Mouse (Mus musculus): ENCODE measurements around the gene Vcam1. TPM values are rescaled to one million over a fixed set of nuclear protein-coding genes. Genes with fewer than 3 reads are reported as not detected.

The Vcam1 gene
- polyA plus RNA-seq (2015; fragmentation: Nextera tagmentation; extraction: Ambion mirVana), result 150 and 174 TPM in 2 replicates

GRCm38 (mm10) chr3:116129259-116129738 is at the start of gene Vcam1:
Gene Vcam1, minus strand, starts transcription at chr3:116129688.
- peak within 1 kb of the TSS; percentile 23; the same call in 1 of the 2 replicates for H3K9ac ChIP-seq
- peaks cover 3% of the 10 kb centered on the region for H3K36me3 ChIP-seq
- no peaks in the 10 kb centered on the region for H3K9me3 ChIP-seq
- 3% methylated on average over 9 of the region's 9 CpGs for WGBS
- no peaks in the 10 kb centered on the region for H3K27me3 ChIP-seq
- peak within 1 kb of the TSS; percentile 84 for H3K27ac ChIP-seq
- H3K4me3 ChIP-seq, result peak within 1 kb of the TSS; percentile 48
- H3K4me2 ChIP-seq, result peak within 1 kb of the TSS; percentile 49
- ATAC-seq (ENCODE audit: insufficient number of reproducible peaks, low FRiP score, low TSS enrichment, low read depth), result peak; percentile 68; the same call in 1 of the 2 replicates
- H3K4me1 ChIP-seq, result peaks cover 2% of the 10 kb centered on the region

DNA sequence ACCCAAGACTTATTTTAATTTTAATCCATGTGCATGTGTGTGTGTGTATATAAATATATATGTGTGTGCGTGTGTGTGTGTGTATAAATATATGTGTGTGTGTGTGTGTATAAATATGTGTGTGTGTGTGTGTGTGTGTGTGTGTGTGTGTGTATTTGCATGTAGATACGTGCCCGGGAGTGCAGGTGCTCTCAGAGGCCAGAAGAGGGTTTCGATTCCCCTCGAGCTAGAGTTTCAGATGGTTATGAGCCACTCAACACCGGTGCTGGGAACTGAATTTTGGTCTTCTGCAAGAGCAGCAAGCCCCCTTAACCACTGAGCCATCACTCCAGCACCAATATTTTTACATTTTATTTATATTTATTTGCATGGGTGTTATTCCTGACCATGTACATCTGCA is 45.6 kb upstream of the Vcam1 start:
- Histone ChIP-seq H3K27me3 (no peaks in the 10 kb centered on the region), H3K4me1 (no peaks in the 10 kb centered on the region), H3K4me3 (no peak overlapping the region), H3K36me3 (no peaks in the 10 kb centered on the region), H3K9me3 (no peaks in the 10 kb centered on the region), H3K9ac (no peak overlapping the region), H3K4me2 (no peak overlapping the region), H3K27ac (no peak overlapping the region)
- ATAC-seq (ENCODE audit: insufficient number of reproducible peaks, low FRiP score, low TSS enrichment, low read depth), result no peak
- WGBS, result 86% methylated on average over 6 of the region's 6 CpGs

- no peaks in the 10 kb centered on the region for H3K36me3 ChIP-seq
- no peak overlapping the region for H3K9ac ChIP-seq
- H3K4me3 ChIP-seq, result no peak overlapping the region
- no peaks in the 10 kb centered on the region for H3K4me1 ChIP-seq
- no peaks in the 10 kb centered on the region for H3K9me3 ChIP-seq
- no peak overlapping the region for H3K4me2 ChIP-seq
- 76% methylated on average over 5 of the region's 5 CpGs for WGBS
- ATAC-seq (ENCODE audit: insufficient number of reproducible peaks, low FRiP score, low TSS enrichment, low read depth), result no peak
- H3K27me3 ChIP-seq, result no peaks in the 10 kb centered on the region
- H3K27ac ChIP-seq, result no peak overlapping the region
These were observed 42.0 kb upstream of the Vcam1 start for GRCm38 (mm10) chr3:116171461-116171860.

GRCm38 (mm10) chr3:116168056-116168455 is 38.6 kb upstream of the Vcam1 start:
- no peaks in the 10 kb centered on the region for H3K9me3 ChIP-seq
- no peaks in the 10 kb centered on the region for H3K27me3 ChIP-seq
- 87% methylated on average over 2 of the region's 2 CpGs for WGBS
- H3K27ac ChIP-seq, result no peak overlapping the region
- H3K4me2 ChIP-seq, result no peak overlapping the region
- no peak overlapping the region for H3K9ac ChIP-seq
- no peaks in the 10 kb centered on the region for H3K36me3 ChIP-seq
- H3K4me3 ChIP-seq, result no peak overlapping the region
- H3K4me1 ChIP-seq, result no peaks in the 10 kb centered on the region
- ATAC-seq (ENCODE audit: insufficient number of reproducible peaks, low FRiP score, low TSS enrichment, low read depth), result no peak

GRCm38 (mm10) chr3:116166296-116166695 is 36.8 kb upstream of the Vcam1 start:
- no peak overlapping the region for H3K4me3 ChIP-seq
- no peaks in the 10 kb centered on the region for H3K36me3 ChIP-seq
- WGBS, result 73% methylated on average over 8 of the region's 8 CpGs
- no peaks in the 10 kb centered on the region for H3K27me3 ChIP-seq
- no peaks in the 10 kb centered on the region for H3K9me3 ChIP-seq
- no peak for ATAC-seq (ENCODE audit: insufficient number of reproducible peaks, low FRiP score, low TSS enrichment, low read depth)
- H3K4me2 ChIP-seq, result no peak overlapping the region
- no peak overlapping the region for H3K27ac ChIP-seq
- H3K9ac ChIP-seq, result no peak overlapping the region
- H3K4me1 ChIP-seq, result no peaks in the 10 kb centered on the region

- 60% methylated on average over 1 of the region's 1 CpGs for WGBS
- no peak overlapping the region for H3K9ac ChIP-seq
- no peak for ATAC-seq (ENCODE audit: insufficient number of reproducible peaks, low FRiP score, low TSS enrichment, low read depth)
- H3K4me1 ChIP-seq, result no peaks in the 10 kb centered on the region
- no peaks in the 10 kb centered on the region for H3K9me3 ChIP-seq
- no peaks in the 10 kb centered on the region for H3K36me3 ChIP-seq
- H3K4me2 ChIP-seq, result no peak overlapping the region
- H3K27me3 ChIP-seq, result no peaks in the 10 kb centered on the region
- no peak overlapping the region for H3K4me3 ChIP-seq
- H3K27ac ChIP-seq, result no peak overlapping the region
These were observed 35.5 kb upstream of the Vcam1 start for GRCm38 (mm10) chr3:116165030-116165429.

- no peak for ATAC-seq (ENCODE audit: insufficient number of reproducible peaks, low FRiP score, low TSS enrichment, low read depth)
- Histone ChIP-seq H3K27me3 (no peaks in the 10 kb centered on the region), H3K9me3 (no peaks in the 10 kb centered on the region), H3K4me3 (no peak overlapping the region), H3K36me3 (no peaks in the 10 kb centered on the region), H3K4me1 (no peaks in the 10 kb centered on the region), H3K4me2 (no peak overlapping the region), H3K27ac (no peak overlapping the region), H3K9ac (no peak overlapping the region)
- 75% methylated on average over 5 of the region's 5 CpGs for WGBS
These were observed 34.0 kb upstream of the Vcam1 start for GRCm38 (mm10) chr3:116163517-116163916.

GRCm38 (mm10) chr3:116162097-116162666 is 32.7 kb upstream of the Vcam1 start:
- no peak overlapping the region for H3K27ac ChIP-seq
- H3K9ac ChIP-seq, result no peak overlapping the region
- H3K9me3 ChIP-seq, result no peaks in the 10 kb centered on the region
- WGBS, result 75% methylated on average over 9 of the region's 9 CpGs
- H3K4me3 ChIP-seq, result no peak overlapping the region
- H3K4me2 ChIP-seq, result no peak overlapping the region
- H3K36me3 ChIP-seq, result no peaks in the 10 kb centered on the region
- ATAC-seq (ENCODE audit: insufficient number of reproducible peaks, low FRiP score, low TSS enrichment, low read depth), result no peak
- no peaks in the 10 kb centered on the region for H3K27me3 ChIP-seq
- H3K4me1 ChIP-seq, result no peaks in the 10 kb centered on the region

GRCm38 (mm10) chr3:116159376-116159775 is 29.9 kb upstream of the Vcam1 start:
- H3K36me3 ChIP-seq, result no peaks in the 10 kb centered on the region
- H3K9me3 ChIP-seq, result no peaks in the 10 kb centered on the region
- no peak overlapping the region for H3K27ac ChIP-seq
- H3K4me3 ChIP-seq, result no peak overlapping the region
- H3K27me3 ChIP-seq, result no peaks in the 10 kb centered on the region
- H3K9ac ChIP-seq, result no peak overlapping the region
- H3K4me2 ChIP-seq, result no peak overlapping the region
- no peak for ATAC-seq (ENCODE audit: insufficient number of reproducible peaks, low FRiP score, low TSS enrichment, low read depth)
- 88% methylated on average over 5 of the region's 5 CpGs for WGBS
- H3K4me1 ChIP-seq, result no peaks in the 10 kb centered on the region

- Histone ChIP-seq H3K9ac (no peak overlapping the region), H3K4me1 (no peaks in the 10 kb centered on the region), H3K4me3 (no peak overlapping the region), H3K36me3 (no peaks in the 10 kb centered on the region), H3K9me3 (no peaks in the 10 kb centered on the region), H3K27me3 (no peaks in the 10 kb centered on the region), H3K4me2 (no peak overlapping the region), H3K27ac (no peak overlapping the region)
- ATAC-seq (ENCODE audit: insufficient number of reproducible peaks, low FRiP score, low TSS enrichment, low read depth), result no peak
- 69% methylated on average over 13 of the region's 13 CpGs for WGBS
These were observed 28.0 kb upstream of the Vcam1 start for GRCm38 (mm10) chr3:116157447-116157990.

DNA sequence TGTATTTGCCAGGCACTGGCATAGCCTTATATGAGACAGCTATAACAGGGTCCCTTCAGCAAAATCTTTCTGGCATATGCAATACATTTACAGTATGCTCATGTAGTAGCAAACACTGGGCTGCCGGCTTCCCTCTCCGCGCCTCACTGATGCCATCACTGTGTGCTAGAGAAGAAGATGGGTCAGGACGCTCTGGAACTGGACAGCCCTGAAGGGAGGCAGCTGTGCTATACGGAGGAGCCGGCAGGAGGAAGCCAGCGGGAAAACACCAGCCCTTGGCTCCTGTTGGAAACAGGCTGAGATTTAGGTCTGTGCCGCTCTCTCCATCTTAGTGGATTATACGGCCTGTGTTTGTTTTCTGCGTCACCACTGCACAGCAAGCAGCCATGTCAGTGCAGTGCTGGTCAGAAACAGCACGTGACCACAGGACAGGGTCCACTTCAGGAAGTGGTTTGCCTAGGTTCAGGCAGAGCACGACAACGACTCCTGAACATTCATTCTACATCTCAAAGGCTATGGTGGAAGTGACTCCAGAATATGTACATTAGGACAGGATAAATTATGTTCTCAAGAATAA is 20.7 kb upstream of the Vcam1 start:
- no peaks in the 10 kb centered on the region for H3K4me1 ChIP-seq
- no peak overlapping the region for H3K9ac ChIP-seq
- H3K4me3 ChIP-seq, result no peak overlapping the region
- H3K36me3 ChIP-seq, result no peaks in the 10 kb centered on the region
- H3K9me3 ChIP-seq, result no peaks in the 10 kb centered on the region
- no peak overlapping the region for H3K4me2 ChIP-seq
- H3K27ac ChIP-seq, result no peak overlapping the region
- WGBS, result 85% methylated on average over 13 of the region's 13 CpGs
- no peak for ATAC-seq (ENCODE audit: insufficient number of reproducible peaks, low FRiP score, low TSS enrichment, low read depth)
- H3K27me3 ChIP-seq, result no peaks in the 10 kb centered on the region

DNA sequence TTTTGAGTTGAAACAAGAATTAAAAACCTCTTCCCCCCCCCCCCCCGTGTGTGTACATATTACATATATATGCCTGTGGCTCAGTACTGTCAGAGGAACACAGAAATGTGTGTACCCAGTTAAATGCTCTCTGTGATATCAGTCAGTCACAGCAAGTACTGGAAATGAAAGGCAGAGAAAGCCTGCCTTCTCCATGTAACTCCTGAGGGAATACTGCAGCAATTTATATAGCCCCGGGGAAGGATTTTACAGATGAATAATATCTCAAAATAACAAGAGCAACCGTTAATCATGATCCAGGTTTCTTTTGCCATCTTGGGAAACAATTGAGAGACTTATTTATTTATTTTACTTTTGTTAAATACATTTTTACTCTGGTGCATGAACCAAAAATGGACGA is 19.6 kb upstream of the Vcam1 start:
- WGBS, result 51% methylated on average over 4 of the region's 4 CpGs
- no peak for ATAC-seq (ENCODE audit: insufficient number of reproducible peaks, low FRiP score, low TSS enrichment, low read depth)
- H3K4me3 ChIP-seq, result no peak overlapping the region
- no peak overlapping the region for H3K4me2 ChIP-seq
- no peaks in the 10 kb centered on the region for H3K9me3 ChIP-seq
- no peaks in the 10 kb centered on the region for H3K36me3 ChIP-seq
- H3K4me1 ChIP-seq, result no peaks in the 10 kb centered on the region
- no peaks in the 10 kb centered on the region for H3K27me3 ChIP-seq
- no peak overlapping the region for H3K9ac ChIP-seq
- no peak overlapping the region for H3K27ac ChIP-seq

All from limb, embryonic 15.5 days (tissue).